Mouse (Mus musculus) forebrain, embryonic 14.5 days (tissue): ENCODE results near the gene Foxl1. TPM values are rescaled to one million over a fixed set of nuclear protein-coding genes. Genes with fewer than 3 reads are reported as not detected.
"Not testable (repeated sequence)": the region's sequence is repeated elsewhere in the genome, so short reads cannot be mapped to it uniquely, and the experiment has no call there.

Source experiments
- ATAC-seq: fragments of 200-750 bp; cut with Nextera tagmentation; 2 replicates; pipeline ENCODE4 v1.8.0; 2017; ENCODE audit warnings: mild to moderate bottlenecking, moderate library complexity
- DNase-seq: peaks from one replicate; pipeline ENCODE4 v3.0.0-alpha.2; 2015; ENCODE audit warnings: low spot score
- H3K27ac ChIP-seq: fragments of 300-500 bp; sonication (generic); 2 replicates; pipeline ENCODE4 v1.5.1; 2014; ENCODE audit warnings: low read depth, mild to moderate bottlenecking, control low read depth, low read length, moderate library complexity
- H3K27me3 ChIP-seq: fragments of 300-500 bp; sonication (generic); replicated peaks from 2 replicates; pipeline ENCODE4 v1.6.1; 2014; ENCODE audit warnings: low read length, control low read depth, mixed read lengths; ENCODE audit not compliant: control insufficient read depth, insufficient read depth
- H3K36me3 ChIP-seq: fragments of 300-500 bp; sonication (generic); 2 replicates; pipeline ENCODE4 v1.6.1; 2014; ENCODE audit warnings: low read length, control low read depth; ENCODE audit not compliant: control insufficient read depth, insufficient read depth
- H3K4me1 ChIP-seq: fragments of 300-500 bp; sonication (generic); 2 replicates; pipeline ENCODE4 v1.6.1; 2014; ENCODE audit warnings: antibody characterized with exemption, low read length, control low read depth; ENCODE audit not compliant: control insufficient read depth, insufficient read depth
- H3K4me2 ChIP-seq: fragments of 300-500 bp; sonication (generic); 2 replicates; pipeline ENCODE4 v1.6.1; 2014; ENCODE audit warnings: mild to moderate bottlenecking, control low read depth, low read length
- H3K4me3 ChIP-seq: fragments of 300-500 bp; sonication (generic); 2 replicates; pipeline ENCODE4 v1.5.1; 2014; ENCODE audit warnings: low read depth, low read length, control low read depth
- H3K9ac ChIP-seq: fragments of 300-500 bp; sonication (generic); 2 replicates; pipeline ENCODE4 v1.6.1; 2014; ENCODE audit warnings: mild to moderate bottlenecking, low read length, control low read depth, moderate library complexity
- H3K9me3 ChIP-seq: fragments of 300-500 bp; sonication (generic); replicated peaks from 2 replicates; pipeline ENCODE4 v1.6.1; 2016; ENCODE audit warnings: low read length, control low read depth, mixed read lengths; ENCODE audit not compliant: control insufficient read depth
- WGBS: fragments of 180-500 bp; shearing (Covaris S2); extraction: QIAGEN DNeasy Blood & Tissue Kit; methylation state at CpG from one replicate; pipeline ENCODE4 v1.1.7; 2014; 5-methylcytosine and 5-hydroxymethylcytosine counted together
- polyA plus RNA-seq: library from polyadenylated mRNA; unstranded; fragments of >200 nt; fragmentation: Nextera tagmentation; extraction: Ambion mirVana; gene quantifications from 2 replicates; pipeline ENCODE4 v1.2.1, GENCODE M21; 2014

Foxl1 gene
- polyA plus RNA-seq, 1 experiment from 2014 or later: 0.13 TPM

- H3K27me3 ChIP-seq, H3K9ac ChIP-seq, H3K36me3 ChIP-seq, H3K4me1 ChIP-seq, H3K4me3 ChIP-seq, ATAC-seq, H3K9me3 ChIP-seq, H3K27ac ChIP-seq, DNase-seq, H3K4me2 ChIP-seq: not testable (repeated sequence)
- WGBS: 73% methylated on average over 4 of the region's 6 CpGs
Observed at GRCm38 (mm10) chr8:121145457-121146134, 17.9 kb downstream of the Foxl1 start.

DNA sequence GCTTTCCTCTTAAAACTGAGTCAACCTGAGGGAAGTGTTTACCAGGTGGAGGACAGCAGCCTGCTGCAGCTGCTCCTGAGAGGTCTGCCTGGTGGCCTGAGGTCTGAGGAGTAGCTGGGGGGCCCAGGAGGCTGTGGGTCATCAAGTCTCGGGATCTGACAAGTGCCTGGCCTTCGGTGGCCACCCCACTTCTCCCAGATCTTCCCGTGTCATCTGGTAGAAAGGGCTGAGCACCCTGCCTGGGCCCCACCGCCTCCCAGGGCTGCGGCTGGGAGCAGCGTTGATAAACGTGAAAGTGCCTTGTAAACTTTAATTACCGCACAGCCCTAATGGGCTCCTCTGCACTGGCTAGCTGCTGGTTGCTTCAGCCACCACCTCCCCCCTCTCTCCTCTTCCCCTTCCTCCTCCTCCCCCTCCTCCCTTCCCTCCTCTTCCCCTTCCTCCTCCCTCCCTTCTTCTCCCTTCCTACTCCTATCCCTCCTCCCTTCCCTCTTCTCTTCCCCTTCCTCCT is 20.9 kb downstream of the Foxl1 start:
- Histone ChIP-seq H3K4me3 (no peak overlapping the region), H3K27ac (no peak overlapping the region), H3K36me3 (no peaks in the 10 kb centered on the region), H3K4me2 (no peak overlapping the region), H3K9ac (no peak overlapping the region), H3K27me3 (no peaks in the 10 kb centered on the region), H3K9me3 (no peaks in the 10 kb centered on the region), H3K4me1 (no peaks in the 10 kb centered on the region)
- WGBS: 40% methylated on average over 8 of the region's 8 CpGs
- ATAC-seq: no peak
- DNase-seq: no peak

GRCm38 (mm10) chr8:121152394-121152793 is 24.7 kb downstream of the Foxl1 start:
- ATAC-seq: no peak
- H3K4me1 ChIP-seq: no peaks in the 10 kb centered on the region
- H3K4me2 ChIP-seq: no peak overlapping the region
- no peak overlapping the region for H3K27ac ChIP-seq
- H3K9ac ChIP-seq: no peak overlapping the region
- 0 out of 2 replicates have a peak, but pooled peaks cover 3% of the 10 kb centered on the region for H3K27me3 ChIP-seq
- H3K4me3 ChIP-seq: no peak overlapping the region
- 72% methylated on average over 12 of the region's 12 CpGs for WGBS
- DNase-seq: no peak
- H3K36me3 ChIP-seq: no peaks in the 10 kb centered on the region
- no peaks in the 10 kb centered on the region for H3K9me3 ChIP-seq

DNA sequence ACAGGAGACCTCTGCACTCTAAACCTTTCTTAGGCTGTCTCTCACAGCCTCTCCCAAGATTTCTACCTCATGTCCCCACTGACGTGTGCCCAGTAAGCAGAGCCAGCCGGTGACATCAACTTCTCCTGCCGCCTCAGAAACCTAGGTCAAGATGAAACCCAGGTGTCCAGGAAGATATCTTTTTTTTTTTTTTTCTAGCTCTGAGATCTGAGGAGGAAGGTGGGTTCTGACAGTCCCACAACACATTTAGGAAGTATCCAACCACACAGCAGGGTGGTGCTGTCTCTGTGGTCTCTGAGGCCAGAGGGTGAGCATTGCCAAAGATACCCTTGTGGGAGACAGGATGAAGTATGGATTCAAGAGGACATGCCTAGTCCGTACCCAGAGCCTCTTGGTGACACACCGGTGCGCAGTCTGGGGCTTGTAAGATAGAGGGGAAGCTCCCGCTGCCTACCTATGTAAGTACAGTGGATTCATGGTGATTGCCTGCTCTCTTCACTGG is 29.3 kb downstream of the Foxl1 start:
- H3K36me3 ChIP-seq: no peaks in the 10 kb centered on the region
- H3K9ac ChIP-seq: no peak overlapping the region
- 0 out of 2 replicates have a peak, but pooled peaks cover 3% of the 10 kb centered on the region for H3K27me3 ChIP-seq
- ATAC-seq (no peak), DNase-seq (no peak)
- 94% methylated on average over 7 of the region's 7 CpGs for WGBS
- no peaks in the 10 kb centered on the region for H3K9me3 ChIP-seq
- no peak overlapping the region for H3K4me2 ChIP-seq
- no peak overlapping the region for H3K4me3 ChIP-seq
- H3K27ac ChIP-seq: no peak overlapping the region
- H3K4me1 ChIP-seq: no peaks in the 10 kb centered on the region

GRCm38 (mm10) chr8:121158812-121159211 is 31.1 kb downstream of the Foxl1 start:
- Histone ChIP-seq H3K4me1 (no peaks in the 10 kb centered on the region), H3K9me3 (no peaks in the 10 kb centered on the region), H3K27me3 (0 out of 2 replicates have a peak, but pooled peaks cover 3% of the 10 kb centered on the region), H3K36me3 (no peaks in the 10 kb centered on the region), H3K9ac (no peak overlapping the region), H3K27ac (no peak overlapping the region), H3K4me2 (no peak overlapping the region), H3K4me3 (no peak overlapping the region)
- DNase-seq (no peak), ATAC-seq (no peak)
- 80% methylated on average over 13 of the region's 13 CpGs for WGBS

GRCm38 (mm10) chr8:121161437-121161836 is 33.7 kb downstream of the Foxl1 start:
- Histone ChIP-seq H3K4me2 (no peak overlapping the region), H3K27ac (no peak overlapping the region), H3K9me3 (no peaks in the 10 kb centered on the region), H3K9ac (no peak overlapping the region), H3K4me1 (no peaks in the 10 kb centered on the region), H3K27me3 (no peaks in the 10 kb centered on the region), H3K36me3 (no peaks in the 10 kb centered on the region), H3K4me3 (no peak overlapping the region)
- WGBS: 93% methylated on average over 5 of the region's 5 CpGs
- ATAC-seq (no peak), DNase-seq (no peak)

- ATAC-seq (no peak), DNase-seq (no peak)
- Histone ChIP-seq H3K36me3 (no peaks in the 10 kb centered on the region), H3K4me2 (no peak overlapping the region), H3K9ac (no peak overlapping the region), H3K27ac (no peak overlapping the region), H3K4me1 (no peaks in the 10 kb centered on the region), H3K27me3 (no peaks in the 10 kb centered on the region), H3K4me3 (no peak overlapping the region), H3K9me3 (no peaks in the 10 kb centered on the region)
- 76% methylated on average over 4 of the region's 4 CpGs for WGBS
Observed at GRCm38 (mm10) chr8:121162413-121162812, 34.7 kb downstream of the Foxl1 start.

DNA sequence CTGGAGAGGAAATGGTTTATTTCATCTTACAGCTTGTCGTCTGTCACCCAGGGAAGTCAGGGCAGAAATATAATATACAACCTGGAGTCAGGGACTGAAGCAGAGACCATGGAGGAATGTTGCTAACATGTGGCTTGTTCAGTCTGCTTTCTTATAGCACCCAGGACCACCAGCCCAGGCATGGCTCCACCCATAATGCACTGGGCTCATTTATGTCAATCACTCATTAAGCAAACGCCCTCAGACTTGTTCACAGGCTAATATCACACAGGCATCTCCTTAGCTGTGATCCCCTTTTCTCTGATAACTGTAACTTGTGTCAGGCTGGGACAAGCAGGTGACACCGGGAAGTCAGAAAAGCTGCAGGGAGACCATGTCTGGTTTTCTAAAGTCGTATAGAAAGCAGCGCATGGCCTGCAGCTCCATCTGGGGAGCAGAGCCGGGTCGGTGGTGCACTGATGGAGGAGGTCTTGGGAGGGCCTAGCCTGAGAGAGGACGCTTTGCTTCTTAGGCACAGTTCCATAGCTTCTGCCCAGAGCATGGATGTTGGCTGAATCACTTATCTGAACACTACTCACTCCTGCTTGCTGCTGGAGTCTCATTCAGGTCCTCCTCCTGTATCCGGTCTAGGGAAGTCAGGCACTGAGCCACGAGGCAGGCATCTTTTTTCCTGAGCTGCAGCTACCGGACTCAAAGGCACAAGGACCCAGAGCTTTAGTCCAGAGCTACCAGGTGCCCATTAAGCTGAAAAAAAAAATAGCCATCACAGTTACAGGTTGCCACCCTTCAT is 35.4 kb downstream of the Foxl1 start:
- H3K36me3 ChIP-seq: no peaks in the 10 kb centered on the region
- no peaks in the 10 kb centered on the region for H3K4me1 ChIP-seq
- 78% methylated on average over 11 of the region's 11 CpGs for WGBS
- H3K4me2 ChIP-seq: no peak overlapping the region
- no peak overlapping the region for H3K9ac ChIP-seq
- H3K9me3 ChIP-seq: no peaks in the 10 kb centered on the region
- no peak overlapping the region for H3K4me3 ChIP-seq
- H3K27ac ChIP-seq: no peak overlapping the region
- DNase-seq: no peak
- no peaks in the 10 kb centered on the region for H3K27me3 ChIP-seq
- ATAC-seq: no peak

DNA sequence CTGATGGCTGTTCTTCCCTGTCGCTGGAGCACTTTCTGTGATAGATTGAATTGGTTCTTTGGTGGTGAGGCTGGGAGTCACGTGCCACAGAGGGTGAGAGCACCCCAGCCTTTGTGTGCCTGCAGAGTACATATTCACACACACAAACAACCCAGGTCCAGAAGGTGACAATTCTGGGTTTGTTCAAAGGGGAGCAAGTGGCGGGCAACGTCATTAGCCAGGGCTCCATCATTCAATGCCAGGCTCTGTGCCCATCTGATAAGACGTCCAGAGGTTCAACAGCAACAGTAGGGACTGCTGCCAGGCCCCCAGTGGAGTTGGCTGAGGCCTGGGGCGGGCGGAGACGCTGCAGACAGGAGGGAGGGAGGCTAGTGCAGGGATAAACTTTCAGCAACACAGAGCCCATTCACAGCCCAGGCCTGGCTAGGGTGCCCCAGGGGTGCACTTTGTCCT is 36.3 kb downstream of the Foxl1 start:
- no peak for DNase-seq

More for the DNA sequence above, 36.3 kb downstream of the Foxl1 start:
- H3K36me3 ChIP-seq: no peaks in the 10 kb centered on the region
- no peaks in the 10 kb centered on the region for H3K27me3 ChIP-seq
- no peak overlapping the region for H3K27ac ChIP-seq
- H3K9me3 ChIP-seq: no peaks in the 10 kb centered on the region
- no peak overlapping the region for H3K9ac ChIP-seq
- WGBS: 49% methylated on average over 8 of the region's 8 CpGs
- no peak overlapping the region for H3K4me3 ChIP-seq
- H3K4me1 ChIP-seq: no peaks in the 10 kb centered on the region
- no peak for ATAC-seq
- H3K4me2 ChIP-seq: no peak overlapping the region
